Mouse (Mus musculus): ENCODE measurements around the gene Ndufb6. TPM values are rescaled to one million over a fixed set of nuclear protein-coding genes. Genes with fewer than 3 reads are reported as not detected.

Gene Ndufb6
- polyA plus RNA-seq, 1 experiment from 2014 or later = 294 TPM

GRCm38 (mm10) chr4:40268204-40268813 is 10.9 kb downstream of the Ndufb6 start:
- Histone ChIP-seq H3K9ac (replicated peaks) (peak overlapping the region; percentile 84), H3K27me3 (ENCODE audit: insufficient read depth, low read length) (no peaks in the 10 kb centered on the region), H3K27ac (ENCODE audit: low read depth) (peak overlapping the region; percentile 100), H3K9me3 (ENCODE audit: low read length) (no peaks in the 10 kb centered on the region), H3K4me3 (ENCODE audit: low read depth, low read length) (peak overlapping the region; percentile 96), H3K4me2 (ENCODE audit: low read depth, low read length) (peak overlapping the region; percentile 86), H3K4me1 (ENCODE audit: insufficient read depth) (peaks cover 26% of the 10 kb centered on the region), H3K36me3 (replicated peaks; ENCODE audit: insufficient read depth, low read length) (peaks cover 22% of the 10 kb centered on the region)
- DNase-seq (peak; percentile 93), ATAC-seq (peak; percentile 60)
- WGBS (ENCODE audit: insufficient replicate concordance) = 0% methylated on average over 48 of the region's 50 CpGs
- TF ChIP-seq CTCF (IDR thresholded peaks at IDR 0.05; ENCODE audit: low read depth) (peak; percentile 60), EP300 (IDR thresholded peaks at IDR 0.05; ENCODE audit: low read depth) (no peak)

GRCm38 (mm10) chr4:40267681-40268080 is 11.5 kb downstream of the Ndufb6 start:
- Histone ChIP-seq H3K9me3 (ENCODE audit: low read length) (no peaks in the 10 kb centered on the region), H3K9ac (replicated peaks) (peak overlapping the region; percentile 84), H3K4me2 (ENCODE audit: low read depth, low read length) (peak overlapping the region; percentile 86), H3K4me3 (ENCODE audit: low read depth, low read length) (peak overlapping the region; percentile 96), H3K36me3 (replicated peaks; ENCODE audit: insufficient read depth, low read length) (peaks cover 20% of the 10 kb centered on the region), H3K27me3 (ENCODE audit: insufficient read depth, low read length) (no peaks in the 10 kb centered on the region), H3K27ac (ENCODE audit: low read depth) (peak overlapping the region; percentile 100), H3K4me1 (ENCODE audit: insufficient read depth) (peaks cover 26% of the 10 kb centered on the region)
- DNase-seq = no peak
- ATAC-seq = peak; percentile 27
- WGBS (ENCODE audit: insufficient replicate concordance) = 53% methylated on average over 7 of the region's 7 CpGs
- no peak for TF ChIP-seq CTCF (IDR thresholded peaks at IDR 0.05; ENCODE audit: low read depth)
- TF ChIP-seq EP300 (IDR thresholded peaks at IDR 0.05; ENCODE audit: low read depth) = no peak

- WGBS (ENCODE audit: insufficient replicate concordance) = 59% methylated on average over 1 of the region's 1 CpGs
Observed at GRCm38 (mm10) chr4:40264321-40264720, 14.9 kb downstream of the Ndufb6 start.

DNA sequence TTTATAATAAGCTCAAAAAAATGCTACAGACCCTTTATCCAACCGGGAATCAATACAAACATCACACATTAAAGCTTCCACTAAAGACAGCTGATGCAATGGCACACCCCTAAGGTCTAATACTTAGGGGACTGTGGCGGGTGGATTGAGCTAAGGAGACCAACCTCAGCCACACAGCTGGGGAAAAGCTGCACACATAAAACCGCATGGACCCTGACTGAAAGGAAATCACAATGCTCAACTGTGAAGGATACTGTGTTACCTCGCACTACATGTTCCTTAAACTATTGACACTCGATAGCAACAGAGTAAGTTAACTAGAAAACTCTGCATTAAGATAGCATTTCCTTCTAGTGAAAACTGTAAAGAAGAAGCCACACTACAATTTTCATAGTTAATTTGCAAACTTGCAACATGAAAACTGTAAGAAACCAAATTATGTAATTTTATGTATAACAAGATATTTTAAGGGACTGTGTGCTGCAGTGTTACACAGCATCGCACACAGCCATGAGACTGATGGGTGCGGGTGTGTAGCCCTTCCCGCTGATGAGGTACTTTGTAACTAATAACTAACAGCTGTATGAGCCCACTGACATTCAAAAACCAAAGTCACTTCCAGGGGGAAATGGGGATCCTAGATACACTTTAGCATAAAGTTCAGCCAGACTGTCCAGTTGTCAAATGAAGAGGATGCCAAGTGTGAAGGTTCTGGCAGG is 24.7 kb downstream of the Ndufb6 start:
- no peak overlapping the region for H3K4me2 ChIP-seq (ENCODE audit: low read depth, low read length)
- 0 out of 2 replicates have a peak, but pooled peaks cover 3% of the 10 kb centered on the region for H3K36me3 ChIP-seq (replicated peaks; ENCODE audit: insufficient read depth, low read length)
- ATAC-seq = no peak
- H3K9ac ChIP-seq (replicated peaks) = no peak overlapping the region
- no peaks in the 10 kb centered on the region for H3K27me3 ChIP-seq (ENCODE audit: insufficient read depth, low read length)
- TF ChIP-seq CTCF (IDR thresholded peaks at IDR 0.05; ENCODE audit: low read depth) (no peak), EP300 (IDR thresholded peaks at IDR 0.05; ENCODE audit: low read depth) (no peak)
- H3K4me1 ChIP-seq (ENCODE audit: insufficient read depth) = no peaks in the 10 kb centered on the region
- DNase-seq = no peak
- H3K27ac ChIP-seq (ENCODE audit: low read depth) = no peak overlapping the region
- no peak overlapping the region for H3K4me3 ChIP-seq (ENCODE audit: low read depth, low read length)
- WGBS (ENCODE audit: insufficient replicate concordance) = 84% methylated on average over 8 of the region's 8 CpGs
- H3K9me3 ChIP-seq (ENCODE audit: low read length) = no peaks in the 10 kb centered on the region

More at GRCm38 (mm10) chr4:40264321-40264720, 14.9 kb downstream of the Ndufb6 start:
- Histone ChIP-seq H3K4me3 (ENCODE audit: low read depth, low read length) (no peak overlapping the region), H3K27ac (ENCODE audit: low read depth) (no peak overlapping the region), H3K9me3 (ENCODE audit: low read length) (no peaks in the 10 kb centered on the region), H3K9ac (replicated peaks) (no peak overlapping the region), H3K27me3 (ENCODE audit: insufficient read depth, low read length) (no peaks in the 10 kb centered on the region), H3K36me3 (replicated peaks; ENCODE audit: insufficient read depth, low read length) (peaks cover 41% of the 10 kb centered on the region), H3K4me1 (ENCODE audit: insufficient read depth) (peaks cover 24% of the 10 kb centered on the region), H3K4me2 (ENCODE audit: low read depth, low read length) (no peak overlapping the region)
- DNase-seq (no peak), ATAC-seq (no peak)
- TF ChIP-seq EP300 (IDR thresholded peaks at IDR 0.05; ENCODE audit: low read depth) (no peak), CTCF (IDR thresholded peaks at IDR 0.05; ENCODE audit: low read depth) (no peak)

GRCm38 (mm10) chr4:40253766-40254165 is 25.5 kb downstream of the Ndufb6 start:
- TF ChIP-seq EP300 (IDR thresholded peaks at IDR 0.05; ENCODE audit: low read depth) (no peak), CTCF (IDR thresholded peaks at IDR 0.05; ENCODE audit: low read depth) (no peak)
- no peak overlapping the region for H3K4me3 ChIP-seq (ENCODE audit: low read depth, low read length)
- DNase-seq = no peak
- 76% methylated on average over 2 of the region's 2 CpGs for WGBS (ENCODE audit: insufficient replicate concordance)
- H3K4me1 ChIP-seq (ENCODE audit: insufficient read depth) = no peaks in the 10 kb centered on the region
- H3K4me2 ChIP-seq (ENCODE audit: low read depth, low read length) = no peak overlapping the region
- no peaks in the 10 kb centered on the region for H3K27me3 ChIP-seq (ENCODE audit: insufficient read depth, low read length)
- no peak for ATAC-seq
- H3K9ac ChIP-seq (replicated peaks) = no peak overlapping the region
- no peaks in the 10 kb centered on the region for H3K36me3 ChIP-seq (replicated peaks; ENCODE audit: insufficient read depth, low read length)
- H3K27ac ChIP-seq (ENCODE audit: low read depth) = no peak overlapping the region
- H3K9me3 ChIP-seq (ENCODE audit: low read length) = no peaks in the 10 kb centered on the region

GRCm38 (mm10) chr4:40250984-40251383 is 28.2 kb downstream of the Ndufb6 start:
- ATAC-seq (no peak), DNase-seq (no peak)
- Histone ChIP-seq H3K4me1 (ENCODE audit: insufficient read depth) (no peaks in the 10 kb centered on the region), H3K27me3 (ENCODE audit: insufficient read depth, low read length) (no peaks in the 10 kb centered on the region), H3K4me3 (ENCODE audit: low read depth, low read length) (no peak overlapping the region), H3K9me3 (ENCODE audit: low read length) (no peaks in the 10 kb centered on the region), H3K27ac (ENCODE audit: low read depth) (no peak overlapping the region), H3K4me2 (ENCODE audit: low read depth, low read length) (no peak overlapping the region), H3K9ac (replicated peaks) (no peak overlapping the region), H3K36me3 (replicated peaks; ENCODE audit: insufficient read depth, low read length) (no peaks in the 10 kb centered on the region)
- no peak for TF ChIP-seq EP300 (IDR thresholded peaks at IDR 0.05; ENCODE audit: low read depth)
- TF ChIP-seq CTCF (IDR thresholded peaks at IDR 0.05; ENCODE audit: low read depth) = no peak
- WGBS (ENCODE audit: insufficient replicate concordance) = 76% methylated on average over 5 of the region's 5 CpGs

Data from liver, postnatal 0 days (tissue).